Mouse (Mus musculus): ENCODE results near the gene Acsf3. TPM values are rescaled to one million over a fixed set of nuclear protein-coding genes. Genes with fewer than 3 reads are reported as not detected.

Gene Acsf3
- polyA plus RNA-seq, 1 experiment from 2014 or later: 19.2 TPM

DNA sequence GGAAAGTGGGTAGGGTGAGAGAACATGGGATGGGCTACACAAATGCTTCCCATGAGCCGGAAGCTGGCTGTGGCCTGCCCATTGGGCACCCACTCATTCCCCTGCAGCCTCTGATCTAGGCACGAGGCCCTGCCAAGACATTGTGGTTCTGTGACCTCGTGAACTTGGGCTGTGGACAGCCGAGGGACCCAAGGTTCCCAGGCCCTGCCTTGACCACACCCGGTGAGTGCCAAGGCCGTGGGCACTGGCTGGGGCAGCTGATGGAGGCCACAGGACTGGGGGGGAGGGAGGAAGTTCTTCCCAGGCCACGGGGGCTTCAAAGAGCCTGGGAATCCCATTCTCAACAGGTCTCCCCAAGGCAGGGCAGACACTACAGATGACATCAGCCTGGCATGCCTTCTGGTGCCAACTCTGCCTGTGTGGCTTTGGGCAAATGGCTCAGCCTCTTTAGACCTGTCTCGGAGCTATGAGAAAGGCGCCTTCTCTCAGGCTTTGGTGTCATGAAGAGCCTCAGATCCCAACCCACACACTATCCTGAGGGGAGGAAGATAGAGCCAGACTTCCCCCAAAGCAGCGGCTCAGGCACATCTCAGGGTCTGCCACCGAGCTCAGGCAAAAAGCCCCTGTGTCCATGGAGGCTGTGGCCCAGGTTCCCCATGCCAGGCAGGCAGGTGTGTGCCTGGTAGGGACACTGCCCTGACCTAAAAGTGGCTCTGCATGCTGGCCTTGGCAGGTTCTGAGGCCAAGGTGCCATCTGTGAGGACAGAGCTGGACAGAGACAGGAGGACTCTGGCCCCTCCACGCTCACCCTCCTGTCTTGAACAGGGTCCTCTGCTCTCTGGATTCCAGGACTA is 76.6 kb downstream of the Acsf3 start:
- Histone ChIP-seq H3K4me3 (no peak overlapping the region), H3K36me3 (no peaks in the 10 kb centered on the region), H3K4me1 (peaks cover 62% of the 10 kb centered on the region), H3K27me3 (ENCODE audit: low read depth, poor library complexity, severe bottlenecking) (peaks cover 17% of the 10 kb centered on the region), H3K9me3 (replicated peaks) (no peaks in the 10 kb centered on the region), H3K27ac (no peak overlapping the region)
- no peak for DNase-seq (ENCODE audit: low spot score)
- WGBS: 80% methylated on average over 12 of the region's 12 CpGs

DNA sequence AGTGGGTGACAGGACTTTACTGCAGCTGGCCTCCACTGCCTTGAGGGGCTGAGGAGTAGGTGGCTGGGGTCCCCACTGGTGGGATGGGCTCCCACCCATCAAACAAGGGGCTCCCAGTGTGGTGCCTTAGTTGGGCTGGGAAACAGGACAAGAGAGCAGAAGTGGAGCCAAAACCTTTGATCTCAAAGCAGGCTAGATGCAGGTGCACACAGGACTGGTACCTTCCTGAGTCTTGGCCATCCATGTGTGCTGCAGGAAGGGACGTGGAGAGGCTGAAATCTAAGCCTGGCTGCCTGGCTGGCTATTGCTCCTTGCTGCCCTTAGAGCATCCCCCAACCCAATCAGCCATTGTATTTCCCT is 77.2 kb downstream of the Acsf3 start:
- no peak for DNase-seq (ENCODE audit: low spot score)
- H3K4me3 ChIP-seq: no peak overlapping the region
- peaks cover 56% of the 10 kb centered on the region for H3K4me1 ChIP-seq
- H3K27ac ChIP-seq: no peak overlapping the region
- peaks cover 17% of the 10 kb centered on the region for H3K27me3 ChIP-seq (ENCODE audit: low read depth, poor library complexity, severe bottlenecking)
- 53% methylated on average over 1 of the region's 1 CpGs for WGBS
- H3K36me3 ChIP-seq: no peaks in the 10 kb centered on the region
- H3K9me3 ChIP-seq (replicated peaks): no peaks in the 10 kb centered on the region

DNA sequence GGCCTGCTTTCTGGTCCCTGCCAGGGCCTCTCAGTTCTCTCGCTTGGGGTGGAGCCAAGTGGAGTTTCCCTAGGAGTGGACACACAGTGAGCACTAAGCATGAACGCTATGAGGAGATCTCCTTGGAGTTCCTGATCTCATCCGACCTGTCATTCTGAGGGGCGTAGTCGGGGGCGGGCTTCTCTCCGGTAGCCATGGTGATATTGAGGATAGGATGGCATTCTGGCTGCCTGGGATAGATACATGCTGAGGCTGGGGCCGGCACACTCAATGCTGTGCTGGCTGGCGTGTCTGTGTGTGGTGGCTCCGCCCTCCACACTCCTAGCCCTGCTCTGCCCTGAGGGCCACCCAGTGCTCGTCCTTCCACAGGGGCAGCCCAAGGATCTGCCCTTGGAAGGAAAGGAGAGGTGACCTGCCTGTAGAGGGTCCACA is 78.1 kb downstream of the Acsf3 start:
- no peak overlapping the region for H3K4me3 ChIP-seq
- no peaks in the 10 kb centered on the region for H3K9me3 ChIP-seq (replicated peaks)
- no peak overlapping the region for H3K27ac ChIP-seq
- peaks cover 14% of the 10 kb centered on the region for H3K27me3 ChIP-seq (ENCODE audit: low read depth, poor library complexity, severe bottlenecking)
- 32% methylated on average over 11 of the region's 11 CpGs for WGBS
- H3K36me3 ChIP-seq: no peaks in the 10 kb centered on the region
- peaks cover 49% of the 10 kb centered on the region for H3K4me1 ChIP-seq
- no peak for DNase-seq (ENCODE audit: low spot score)

DNA sequence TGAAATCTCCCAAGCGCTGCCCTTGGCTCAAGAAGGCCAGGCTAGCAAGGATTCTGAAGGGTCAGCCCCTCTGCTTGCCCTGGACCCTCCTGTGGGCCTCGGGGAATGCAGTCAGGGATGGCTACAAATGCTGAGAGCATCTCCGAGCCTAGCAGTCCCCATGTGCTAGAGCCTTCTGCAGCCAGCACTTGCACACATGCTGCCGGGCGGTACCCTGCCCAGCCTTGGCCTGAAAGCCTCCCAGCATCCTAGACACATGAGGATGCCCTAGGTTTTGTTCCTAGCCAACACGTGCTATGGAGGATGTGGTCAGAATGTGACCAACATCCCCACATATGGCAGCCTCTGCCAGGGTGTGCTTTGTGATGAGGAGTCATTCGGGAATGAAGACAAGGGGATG is 79.1 kb downstream of the Acsf3 start:
- Histone ChIP-seq H3K36me3 (no peaks in the 10 kb centered on the region), H3K27ac (peak overlapping the region; percentile 39; the same call in 1 of the 2 replicates), H3K4me1 (peaks cover 40% of the 10 kb centered on the region), H3K4me3 (no peak overlapping the region), H3K27me3 (ENCODE audit: low read depth, poor library complexity, severe bottlenecking) (peaks cover 4% of the 10 kb centered on the region), H3K9me3 (replicated peaks) (no peaks in the 10 kb centered on the region)
- WGBS: 76% methylated on average over 7 of the region's 7 CpGs
- no peak for DNase-seq (ENCODE audit: low spot score)

DNA sequence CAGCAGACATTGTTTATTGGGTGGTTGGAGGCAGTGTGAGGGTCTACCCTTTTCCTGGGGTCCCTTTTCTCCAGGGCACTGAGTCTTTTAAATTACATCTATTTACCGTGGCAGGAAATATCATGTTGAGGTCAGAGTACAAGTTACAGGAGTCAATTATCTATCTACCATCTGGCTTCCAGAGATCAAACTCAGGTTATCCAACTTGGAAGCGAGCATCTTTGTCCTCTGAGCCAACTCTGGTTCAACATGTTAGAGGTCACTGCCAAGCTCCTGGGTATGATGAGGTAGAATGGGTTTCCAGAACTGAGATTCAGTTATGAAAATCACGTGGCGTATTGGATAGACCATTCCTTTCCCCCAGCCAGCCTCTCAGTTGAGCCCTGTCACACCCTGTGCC is 79.8 kb downstream of the Acsf3 start:
- WGBS: 86% methylated on average over 4 of the region's 4 CpGs
- DNase-seq (ENCODE audit: low spot score): no peak
- Histone ChIP-seq H3K9me3 (replicated peaks) (no peaks in the 10 kb centered on the region), H3K36me3 (no peaks in the 10 kb centered on the region), H3K27me3 (ENCODE audit: low read depth, poor library complexity, severe bottlenecking) (no peaks in the 10 kb centered on the region), H3K4me1 (peaks cover 32% of the 10 kb centered on the region), H3K27ac (no peak overlapping the region), H3K4me3 (no peak overlapping the region)

DNA sequence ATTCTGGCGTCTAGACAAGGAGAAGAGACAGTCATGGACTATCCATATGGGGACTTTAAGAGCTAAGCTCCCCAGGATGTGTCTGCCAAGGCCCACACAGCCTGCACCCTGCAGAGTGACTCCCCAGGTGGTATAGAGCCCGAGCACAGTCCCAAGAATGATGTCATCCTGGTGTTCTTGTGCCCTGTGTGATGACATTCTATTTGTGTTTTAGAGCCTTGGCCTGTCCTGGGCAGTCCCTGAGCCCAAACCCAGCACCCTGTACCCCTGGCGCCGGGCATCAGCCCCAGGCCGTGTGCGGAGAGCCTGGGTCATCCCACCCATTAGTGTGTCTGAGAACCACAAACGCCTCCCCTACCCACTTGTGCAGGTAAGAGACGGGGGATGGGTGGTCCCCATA is 81.0 kb downstream of the Acsf3 start:
- Histone ChIP-seq H3K4me3 (no peak overlapping the region), H3K36me3 (no peaks in the 10 kb centered on the region), H3K4me1 (peaks cover 25% of the 10 kb centered on the region), H3K9me3 (replicated peaks) (no peaks in the 10 kb centered on the region), H3K27ac (no peak overlapping the region), H3K27me3 (ENCODE audit: low read depth, poor library complexity, severe bottlenecking) (no peaks in the 10 kb centered on the region)
- WGBS: 83% methylated on average over 8 of the region's 8 CpGs
- DNase-seq (ENCODE audit: low spot score): no peak

DNA sequence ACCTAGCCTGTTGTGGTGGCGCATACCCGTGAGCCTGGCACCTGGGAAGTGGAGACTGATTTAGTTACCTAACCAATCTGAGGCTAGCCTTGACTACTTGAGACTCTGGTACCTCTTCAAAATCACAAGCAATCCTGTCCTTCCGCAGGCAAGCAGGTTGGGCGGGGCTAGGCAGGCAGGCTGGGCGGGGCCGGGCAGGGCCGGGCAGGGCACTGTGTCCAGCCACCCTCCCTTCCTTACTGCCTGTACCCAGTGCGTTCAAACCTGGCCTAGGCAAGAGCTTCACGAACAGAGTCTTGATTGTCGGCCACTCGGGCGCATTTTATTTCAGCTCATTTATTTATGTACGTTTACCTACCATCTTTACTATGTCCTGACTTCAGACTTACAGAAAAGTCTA is 84.6 kb downstream of the Acsf3 start:
- no peak overlapping the region for H3K4me3 ChIP-seq
- 66% methylated on average over 13 of the region's 13 CpGs for WGBS
- no peak for DNase-seq (ENCODE audit: low spot score)
- H3K4me1 ChIP-seq: peaks cover 8% of the 10 kb centered on the region
- no peak overlapping the region for H3K27ac ChIP-seq
- H3K36me3 ChIP-seq: peaks cover 4% of the 10 kb centered on the region
- peaks cover 6% of the 10 kb centered on the region for H3K9me3 ChIP-seq (replicated peaks)
- H3K27me3 ChIP-seq (ENCODE audit: low read depth, poor library complexity, severe bottlenecking): peaks cover 4% of the 10 kb centered on the region; the same call in 1 of the 2 replicates

DNA sequence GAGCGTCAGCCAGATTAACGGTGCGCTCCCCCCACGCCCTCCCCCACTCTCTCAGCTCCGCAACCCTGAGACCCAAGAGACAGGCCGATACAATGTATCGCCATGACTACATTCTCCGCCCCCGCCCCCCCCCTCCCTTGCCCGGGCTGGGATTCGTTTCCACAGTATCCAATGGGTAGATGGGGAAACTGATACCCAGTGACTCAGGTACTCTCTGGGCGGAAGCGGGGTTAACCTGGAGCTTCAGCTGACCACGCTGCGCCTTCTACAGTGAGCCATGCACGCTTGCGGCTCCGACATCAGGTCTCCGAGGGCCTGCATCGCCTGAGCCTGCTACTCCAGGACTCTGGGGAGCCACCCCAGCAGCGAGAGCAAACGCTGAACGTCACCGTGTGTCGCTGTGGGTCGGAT is 89.4 kb downstream of the Acsf3 start:
- peak overlapping the region; percentile 43 for H3K4me3 ChIP-seq
- peaks cover 4% of the 10 kb centered on the region; the same call in 1 of the 2 replicates for H3K27me3 ChIP-seq (ENCODE audit: low read depth, poor library complexity, severe bottlenecking)
- WGBS: 62% methylated on average over 25 of the region's 26 CpGs
- DNase-seq (ENCODE audit: low spot score): peak; percentile 47
- H3K9me3 ChIP-seq (replicated peaks): peaks cover 12% of the 10 kb centered on the region
- H3K36me3 ChIP-seq: peaks cover 9% of the 10 kb centered on the region
- H3K4me1 ChIP-seq: peaks cover 16% of the 10 kb centered on the region
- peak overlapping the region; percentile 50 for H3K27ac ChIP-seq

DNA sequence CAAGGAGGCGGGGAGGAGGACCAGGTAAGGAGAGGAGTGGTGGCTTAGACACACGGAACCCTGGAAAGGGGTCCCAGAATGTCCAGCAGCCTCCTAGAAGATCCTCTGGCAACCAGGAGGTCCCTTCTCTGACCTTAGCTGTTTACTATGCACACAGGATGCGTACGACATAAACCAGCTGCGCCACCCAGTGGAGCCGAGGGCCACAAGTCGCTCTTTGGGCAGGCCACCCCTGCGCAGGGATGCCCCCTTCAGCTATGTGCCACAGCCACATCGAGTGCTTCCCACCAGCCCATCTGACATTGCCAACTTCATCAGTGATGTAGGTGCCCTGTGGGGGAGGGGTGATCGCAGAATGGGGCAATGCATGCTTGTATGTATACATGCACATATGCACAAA is 90.2 kb downstream of the Acsf3 start:
- H3K36me3 ChIP-seq: peaks cover 9% of the 10 kb centered on the region
- WGBS: 51% methylated on average over 10 of the region's 10 CpGs
- H3K4me1 ChIP-seq: peaks cover 23% of the 10 kb centered on the region
- peak overlapping the region; percentile 43 for H3K4me3 ChIP-seq
- peak overlapping the region; percentile 50; the same call in 1 of the 2 replicates for H3K27ac ChIP-seq
- DNase-seq (ENCODE audit: low spot score): no peak
- H3K27me3 ChIP-seq (ENCODE audit: low read depth, poor library complexity, severe bottlenecking): peaks cover 4% of the 10 kb centered on the region; the same call in 1 of the 2 replicates
- H3K9me3 ChIP-seq (replicated peaks): peaks cover 12% of the 10 kb centered on the region

DNA sequence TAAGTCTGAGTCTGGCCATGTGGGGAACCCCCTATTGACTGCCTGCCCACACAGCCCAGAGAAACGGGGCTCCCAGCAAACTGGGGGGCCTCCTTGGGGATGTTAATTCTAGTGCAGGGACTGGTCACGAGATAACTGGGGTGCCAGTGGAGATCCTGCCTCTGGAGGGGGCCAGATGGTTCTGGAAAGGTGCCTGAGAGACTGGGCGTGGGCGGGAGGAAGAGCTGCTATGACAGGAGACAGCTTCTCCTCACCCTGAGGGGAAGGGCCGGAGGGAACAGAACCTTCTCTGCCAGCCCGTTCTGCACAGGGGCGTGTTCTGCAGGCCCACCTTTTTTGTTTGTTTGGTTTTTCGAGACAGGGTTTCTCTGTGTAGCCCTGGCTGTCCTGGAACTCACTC is 90.9 kb downstream of the Acsf3 start:
- Histone ChIP-seq H3K4me1 (peaks cover 26% of the 10 kb centered on the region), H3K27me3 (ENCODE audit: low read depth, poor library complexity, severe bottlenecking) (peaks cover 4% of the 10 kb centered on the region; the same call in 1 of the 2 replicates), H3K4me3 (no peak overlapping the region), H3K9me3 (replicated peaks) (peaks cover 12% of the 10 kb centered on the region), H3K27ac (no peak overlapping the region), H3K36me3 (peaks cover 9% of the 10 kb centered on the region)
- 85% methylated on average over 8 of the region's 8 CpGs for WGBS
- DNase-seq (ENCODE audit: low spot score): no peak

Other genes starting within 250 kb of the Acsf3 start
- gene Piezo1, start 224.2 kb upstream of the Acsf3 start, polyA plus RNA-seq (2016; fragmentation: Nextera tagmentation; extraction: Ambion mirVana): 10.7 and 11.8 TPM in 2 replicates
- 68.9 and 75.6 TPM in 2 replicates for gene Cdt1, start 207.5 kb upstream of the Acsf3 start, polyA plus RNA-seq (2016; fragmentation: Nextera tagmentation; extraction: Ambion mirVana)
- gene Aprt, start 198.6 kb upstream of the Acsf3 start, polyA plus RNA-seq (2016; fragmentation: Nextera tagmentation; extraction: Ambion mirVana): 285 and 308 TPM in 2 replicates
- 4.0 and 5.7 TPM in 2 replicates for gene Galns, start 164.0 kb upstream of the Acsf3 start, polyA plus RNA-seq (2016; fragmentation: Nextera tagmentation; extraction: Ambion mirVana)
- 49.4 and 51.5 TPM in 2 replicates for gene Trappc2l, start 163.8 kb upstream of the Acsf3 start, polyA plus RNA-seq (2016; fragmentation: Nextera tagmentation; extraction: Ambion mirVana)
- not detected in 2 replicates for gene Pabpn1l, start 152.7 kb upstream of the Acsf3 start, polyA plus RNA-seq (2016; fragmentation: Nextera tagmentation; extraction: Ambion mirVana)
- 2.0 and 2.8 TPM in 2 replicates for gene Cbfa2t3, start 76.4 kb upstream of the Acsf3 start, polyA plus RNA-seq (2016; fragmentation: Nextera tagmentation; extraction: Ambion mirVana)
- 1.8 and 6.3 TPM in 2 replicates for gene Cdh15, start 72.5 kb downstream of the Acsf3 start, polyA plus RNA-seq (2016; fragmentation: Nextera tagmentation; extraction: Ambion mirVana)